Mouse (Mus musculus): ENCODE results near the gene Gyg. TPM values are rescaled to one million over a fixed set of nuclear protein-coding genes. Genes with fewer than 3 reads are reported as not detected.

Gyg gene
- polyA plus RNA-seq, 1 experiment, result 14.8 TPM

GRCm38 (mm10) chr3:20146884-20147395, 8.2 kb downstream of the Gyg start:
- Histone ChIP-seq H3K4me3 (replicated peaks) (no peak overlapping the region), H3K27me3 (replicated peaks) (no peaks in the 10 kb centered on the region), H3K9me3 (no peaks in the 10 kb centered on the region), H3K36me3 (replicated peaks; ENCODE audit: low read length) (peaks cover 88% of the 10 kb centered on the region), H3K4me1 (peaks cover 23% of the 10 kb centered on the region)
- TF ChIP-seq FLI1 (IDR thresholded peaks at IDR 0.05; ENCODE audit: low read length), result no peak
- no peak for TF ChIP-seq GATA1 (IDR thresholded peaks at IDR 0.05; ENCODE audit: borderline replicate concordance, low read length)

- H3K4me3 ChIP-seq (replicated peaks), result no peak overlapping the region
- TF ChIP-seq GATA1 (IDR thresholded peaks at IDR 0.05; ENCODE audit: borderline replicate concordance, low read length) (no peak), FLI1 (IDR thresholded peaks at IDR 0.05; ENCODE audit: low read length) (no peak)
- peaks cover 32% of the 10 kb centered on the region for H3K4me1 ChIP-seq
- peaks cover 87% of the 10 kb centered on the region for H3K36me3 ChIP-seq (replicated peaks; ENCODE audit: low read length)
- no peaks in the 10 kb centered on the region for H3K9me3 ChIP-seq
- no peaks in the 10 kb centered on the region for H3K27me3 ChIP-seq (replicated peaks)
Measured at GRCm38 (mm10) chr3:20145696-20146113, 9.4 kb downstream of the Gyg start.

DNA sequence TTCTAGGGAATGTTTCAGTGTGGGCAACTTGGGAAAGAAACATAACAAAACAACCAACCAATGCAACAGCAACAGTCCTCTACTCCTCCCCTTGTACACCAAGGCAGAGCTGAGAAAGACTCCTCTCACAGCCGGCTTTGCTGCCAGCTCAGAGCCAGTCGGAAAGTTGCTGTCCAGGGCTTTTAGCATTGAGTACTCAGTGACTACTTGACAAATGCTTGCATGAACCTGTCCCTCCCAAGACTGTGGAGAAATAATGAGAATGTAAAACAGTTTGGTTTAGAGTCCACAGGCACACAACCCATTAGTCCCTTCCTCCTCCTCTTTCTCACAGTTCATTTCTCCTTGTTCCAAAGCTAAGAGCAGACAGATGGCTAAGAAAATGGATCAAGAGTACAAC, 10.7 kb downstream of the Gyg start:
- no peaks in the 10 kb centered on the region for H3K9me3 ChIP-seq
- TF ChIP-seq FLI1 (IDR thresholded peaks at IDR 0.05; ENCODE audit: low read length) (no peak), GATA1 (IDR thresholded peaks at IDR 0.05; ENCODE audit: borderline replicate concordance, low read length) (no peak)
- no peak overlapping the region for H3K4me3 ChIP-seq (replicated peaks)
- peaks cover 87% of the 10 kb centered on the region for H3K36me3 ChIP-seq (replicated peaks; ENCODE audit: low read length)
- H3K27me3 ChIP-seq (replicated peaks), result no peaks in the 10 kb centered on the region
- H3K4me1 ChIP-seq, result peaks cover 40% of the 10 kb centered on the region

GRCm38 (mm10) chr3:20143726-20144125, 11.4 kb downstream of the Gyg start:
- H3K36me3 ChIP-seq (replicated peaks; ENCODE audit: low read length), result peaks cover 87% of the 10 kb centered on the region
- no peaks in the 10 kb centered on the region for H3K9me3 ChIP-seq
- H3K27me3 ChIP-seq (replicated peaks), result no peaks in the 10 kb centered on the region
- TF ChIP-seq FLI1 (IDR thresholded peaks at IDR 0.05; ENCODE audit: low read length) (no peak), GATA1 (IDR thresholded peaks at IDR 0.05; ENCODE audit: borderline replicate concordance, low read length) (no peak)
- peaks cover 47% of the 10 kb centered on the region for H3K4me1 ChIP-seq
- H3K4me3 ChIP-seq (replicated peaks), result no peak overlapping the region

DNA sequence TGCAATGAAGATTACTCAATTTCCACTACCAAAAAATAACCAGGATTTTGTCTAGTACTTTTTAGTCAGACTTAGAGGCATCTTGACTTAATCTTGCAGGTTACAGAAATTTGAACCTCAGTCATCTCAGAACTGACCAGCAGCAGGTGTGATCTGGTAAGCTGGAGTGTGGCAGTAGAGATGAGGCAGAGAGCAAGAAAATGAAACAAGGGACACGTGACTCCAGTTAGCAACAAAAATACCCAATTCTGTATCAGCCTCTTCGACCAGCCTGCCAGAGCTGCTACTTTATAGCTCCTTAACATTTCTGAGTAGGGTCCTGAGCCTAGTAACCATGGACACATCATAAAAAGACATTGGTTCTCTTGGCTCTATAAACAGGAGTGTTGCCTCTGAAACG, 12.5 kb downstream of the Gyg start:
- Histone ChIP-seq H3K4me1 (peaks cover 59% of the 10 kb centered on the region), H3K9me3 (no peaks in the 10 kb centered on the region), H3K27me3 (replicated peaks) (no peaks in the 10 kb centered on the region), H3K4me3 (replicated peaks) (no peak overlapping the region), H3K36me3 (replicated peaks; ENCODE audit: low read length) (peaks cover 82% of the 10 kb centered on the region)
- TF ChIP-seq FLI1 (IDR thresholded peaks at IDR 0.05; ENCODE audit: low read length) (no peak), GATA1 (IDR thresholded peaks at IDR 0.05; ENCODE audit: borderline replicate concordance, low read length) (no peak)

DNA sequence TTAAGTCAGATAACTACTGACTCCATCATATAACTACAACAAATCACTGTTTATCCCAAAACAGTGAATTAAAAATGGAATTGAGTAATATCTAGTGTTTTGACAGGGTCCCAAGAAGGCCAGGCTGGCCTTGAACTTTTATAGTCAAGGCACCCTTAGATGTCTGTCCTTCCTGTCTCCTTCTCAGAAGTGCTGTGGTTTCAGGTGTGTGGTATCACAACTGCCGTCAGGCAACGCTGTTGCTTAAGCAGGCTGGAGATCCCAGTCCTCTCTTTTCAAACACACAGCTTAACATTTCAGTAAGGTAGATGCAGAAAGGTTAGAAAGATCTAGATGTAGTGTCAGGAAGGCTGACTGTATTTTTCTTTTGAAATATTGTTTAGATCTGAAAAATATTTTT, 13.0 kb downstream of the Gyg start:
- Histone ChIP-seq H3K36me3 (replicated peaks; ENCODE audit: low read length) (peaks cover 80% of the 10 kb centered on the region), H3K27me3 (replicated peaks) (no peaks in the 10 kb centered on the region), H3K4me3 (replicated peaks) (no peak overlapping the region), H3K4me1 (peaks cover 63% of the 10 kb centered on the region), H3K9me3 (no peaks in the 10 kb centered on the region)
- no peak for TF ChIP-seq GATA1 (IDR thresholded peaks at IDR 0.05; ENCODE audit: borderline replicate concordance, low read length)
- no peak for TF ChIP-seq FLI1 (IDR thresholded peaks at IDR 0.05; ENCODE audit: low read length)

DNA sequence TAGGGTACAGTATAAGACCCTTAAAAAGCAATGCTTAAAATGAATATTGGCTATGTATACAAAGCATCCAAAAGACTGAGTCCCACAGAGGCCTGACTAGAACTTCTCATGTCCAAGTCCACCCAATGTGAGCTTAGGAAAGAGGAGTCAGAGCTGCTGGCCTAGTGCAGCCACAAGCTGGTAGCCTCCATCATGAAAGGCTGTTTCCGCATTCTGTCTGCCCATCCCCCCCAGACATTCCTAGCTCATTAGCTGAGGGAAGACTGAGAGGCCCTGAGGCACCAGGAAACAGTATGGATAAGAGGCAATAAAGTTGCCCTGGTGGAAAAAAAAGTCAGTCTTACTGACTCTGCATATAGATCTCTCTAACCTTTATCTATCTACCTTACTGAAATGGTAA, 13.4 kb downstream of the Gyg start:
- no peaks in the 10 kb centered on the region for H3K27me3 ChIP-seq (replicated peaks)
- H3K36me3 ChIP-seq (replicated peaks; ENCODE audit: low read length), result peaks cover 76% of the 10 kb centered on the region
- no peak overlapping the region for H3K4me3 ChIP-seq (replicated peaks)
- H3K9me3 ChIP-seq, result no peaks in the 10 kb centered on the region
- H3K4me1 ChIP-seq, result peaks cover 68% of the 10 kb centered on the region
- TF ChIP-seq FLI1 (IDR thresholded peaks at IDR 0.05; ENCODE audit: low read length) (no peak), GATA1 (IDR thresholded peaks at IDR 0.05; ENCODE audit: borderline replicate concordance, low read length) (no peak)

GRCm38 (mm10) chr3:20141240-20141639, 13.9 kb downstream of the Gyg start:
- TF ChIP-seq FLI1 (IDR thresholded peaks at IDR 0.05; ENCODE audit: low read length) (no peak), GATA1 (IDR thresholded peaks at IDR 0.05; ENCODE audit: borderline replicate concordance, low read length) (no peak)
- Histone ChIP-seq H3K4me3 (replicated peaks) (no peak overlapping the region), H3K27me3 (replicated peaks) (no peaks in the 10 kb centered on the region), H3K9me3 (no peaks in the 10 kb centered on the region), H3K4me1 (peaks cover 72% of the 10 kb centered on the region), H3K36me3 (replicated peaks; ENCODE audit: low read length) (peaks cover 77% of the 10 kb centered on the region)

GRCm38 (mm10) chr3:20136868-20137581, 18.1 kb downstream of the Gyg start:
- H3K4me3 ChIP-seq (replicated peaks), result peak overlapping the region; percentile 73
- TF ChIP-seq FLI1 (IDR thresholded peaks at IDR 0.05; ENCODE audit: low read length) (0 out of 2 replicates have a peak, but pooled peaks have one; percentile 6), GATA1 (IDR thresholded peaks at IDR 0.05; ENCODE audit: borderline replicate concordance, low read length) (no peak)
- no peaks in the 10 kb centered on the region for H3K27me3 ChIP-seq (replicated peaks)
- peaks cover 78% of the 10 kb centered on the region for H3K36me3 ChIP-seq (replicated peaks; ENCODE audit: low read length)
- no peaks in the 10 kb centered on the region for H3K9me3 ChIP-seq
- peaks cover 86% of the 10 kb centered on the region for H3K4me1 ChIP-seq

GRCm38 (mm10) chr3:20134545-20134944, 20.6 kb downstream of the Gyg start:
- TF ChIP-seq FLI1 (IDR thresholded peaks at IDR 0.05; ENCODE audit: low read length) (no peak), GATA1 (IDR thresholded peaks at IDR 0.05; ENCODE audit: borderline replicate concordance, low read length) (no peak)
- Histone ChIP-seq H3K4me3 (replicated peaks) (peak overlapping the region; percentile 48), H3K27me3 (replicated peaks) (no peaks in the 10 kb centered on the region), H3K36me3 (replicated peaks; ENCODE audit: low read length) (peaks cover 79% of the 10 kb centered on the region), H3K4me1 (peaks cover 89% of the 10 kb centered on the region), H3K9me3 (no peaks in the 10 kb centered on the region)
